Mouse (Mus musculus) heart, embryonic 10.5 days (tissue): ENCODE measurements around the gene Arid5b. TPM values are rescaled to one million over a fixed set of nuclear protein-coding genes. Genes with fewer than 3 reads are reported as not detected.

Experiments used
- DNase-seq: peaks from one replicate; pipeline ENCODE4 v3.0.0-alpha.2; 2017; ENCODE audit warnings: low spot score
- H3K27ac ChIP-seq: fragments of 300-500 bp; sonication (generic); 2 replicates; pipeline ENCODE4 v1.5.1; 2016; ENCODE audit warnings: mild to moderate bottlenecking
- H3K27me3 ChIP-seq: fragments of 300-500 bp; sonication (generic); 2 replicates; pipeline ENCODE4 v1.6.1; 2016; ENCODE audit warnings: mild to moderate bottlenecking; ENCODE audit not compliant: poor library complexity, insufficient read depth, severe bottlenecking
- H3K36me3 ChIP-seq: fragments of 300-500 bp; sonication (generic); 2 replicates; pipeline ENCODE4 v1.6.1; 2016; ENCODE audit warnings: mild to moderate bottlenecking, moderate library complexity
- H3K4me1 ChIP-seq: fragments of 300-500 bp; sonication (generic); 2 replicates; pipeline ENCODE4 v1.6.1; 2016; ENCODE audit warnings: mild to moderate bottlenecking
- H3K4me3 ChIP-seq: fragments of 300-500 bp; sonication (generic); 2 replicates; pipeline ENCODE4 v1.5.1; 2016; ENCODE audit warnings: mild to moderate bottlenecking, moderate library complexity
- H3K9me3 ChIP-seq: fragments of 300-500 bp; sonication (generic); 2 replicates; pipeline ENCODE4 v1.6.1; 2016; ENCODE audit warnings: mild to moderate bottlenecking, moderate library complexity
- WGBS: fragments of 180-500 bp; shearing (Covaris S2); methylation state at CpG from one replicate; pipeline ENCODE4 v1.1.7; 2016; 5-methylcytosine and 5-hydroxymethylcytosine counted together
- polyA plus RNA-seq: library from polyadenylated mRNA; unstranded; fragments of >200 nt; fragmentation: Nextera tagmentation; extraction: Ambion mirVana; gene quantifications from 2 replicates; pipeline ENCODE4 v1.2.1, GENCODE M21; 2016

Arid5b gene
- polyA plus RNA-seq, 1 experiment from 2014 or later = 18.2 TPM

DNA sequence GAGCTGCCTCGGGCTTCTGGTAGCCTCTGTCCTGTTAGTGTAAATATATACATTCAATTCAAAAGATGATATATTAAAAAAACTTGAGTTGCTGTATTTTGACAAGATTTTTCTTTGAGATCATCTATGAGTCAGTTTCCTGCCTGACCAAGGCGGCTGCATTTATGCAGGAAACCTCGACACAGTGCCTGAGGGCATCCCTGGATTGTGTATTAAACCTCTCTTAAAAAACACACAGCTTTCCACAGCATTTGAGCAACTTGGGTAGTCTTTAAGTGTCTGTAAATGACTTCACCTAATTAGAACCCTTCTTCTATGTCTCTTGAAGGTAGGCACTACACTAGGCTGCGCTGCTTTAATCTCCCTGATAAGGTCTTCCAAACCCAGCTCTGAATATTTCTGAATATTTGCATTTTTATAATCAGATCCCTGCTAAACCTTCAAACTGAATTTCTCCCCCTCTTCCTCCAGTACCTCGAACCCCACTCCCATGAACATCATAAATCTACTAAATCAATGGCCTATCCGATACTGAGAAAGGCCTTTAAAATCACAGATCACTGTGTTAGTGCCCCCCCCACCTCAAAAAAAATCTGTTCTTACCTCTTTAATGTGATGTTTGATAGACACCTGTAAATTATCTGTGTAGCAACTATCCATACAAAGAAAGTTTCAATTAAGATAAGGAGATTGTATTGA lies 2.7 kb upstream of the Arid5b start:
- 43% methylated on average over 6 of the region's 6 CpGs for WGBS
- Histone ChIP-seq H3K27me3 (no peaks in the 10 kb centered on the region), H3K27ac (0 out of 2 replicates have a peak overlapping the region, but pooled peaks have one; percentile 38), H3K4me1 (peaks cover 10% of the 10 kb centered on the region; the same call in 1 of the 2 replicates), H3K36me3 (no peaks in the 10 kb centered on the region), H3K4me3 (no peak overlapping the region), H3K9me3 (no peaks in the 10 kb centered on the region)
- DNase-seq = no peak

DNA sequence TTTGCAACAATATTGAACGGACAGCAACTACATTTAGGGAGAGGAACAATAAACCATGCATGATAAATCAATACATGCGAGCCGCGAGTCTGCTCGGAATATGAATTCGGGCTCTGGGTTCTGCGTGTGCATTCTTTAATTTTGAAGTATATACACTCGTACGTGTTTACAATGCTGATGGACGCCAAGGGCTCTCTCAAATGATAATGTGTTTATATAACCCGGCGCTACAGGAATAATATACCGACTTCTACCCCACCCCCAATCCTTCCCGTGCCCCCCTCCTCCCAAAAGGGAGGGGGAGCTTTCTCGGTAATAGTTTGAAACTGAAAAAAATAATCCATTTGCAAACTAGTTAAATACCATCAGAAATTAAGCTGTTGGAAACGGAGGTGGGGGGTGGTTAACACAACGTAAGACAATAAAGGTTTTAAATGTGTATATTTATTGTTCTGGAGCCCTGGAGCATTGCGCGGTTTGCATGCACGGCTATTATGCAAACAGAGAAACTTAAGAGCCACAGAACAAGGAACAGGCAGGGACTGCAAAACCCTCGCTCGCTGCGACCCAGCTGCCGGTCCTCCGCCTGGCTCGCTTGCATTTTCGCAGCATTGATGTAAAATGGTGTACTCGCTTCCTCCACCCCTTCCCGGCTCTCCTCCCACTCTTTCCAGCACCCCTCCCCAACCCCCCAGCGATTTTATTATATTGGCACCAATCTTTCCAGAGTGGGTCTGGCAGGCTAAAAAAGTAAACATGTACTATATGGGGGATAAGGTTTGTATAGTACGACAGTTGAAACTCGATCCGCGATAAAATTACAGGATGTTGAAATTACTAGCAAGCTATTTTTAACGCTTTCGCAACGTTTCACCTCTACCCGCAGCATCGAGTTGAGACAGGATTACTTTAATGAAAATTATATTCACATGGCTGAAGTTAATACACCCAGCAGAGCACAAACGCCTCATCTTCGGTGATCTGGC lies 1.3 kb upstream of the Arid5b start:
- WGBS = under 1% methylated on average over 41 of the region's 41 CpGs
- peak overlapping the region; percentile 88 for H3K27ac ChIP-seq
- peak; percentile 81 for DNase-seq
- no peaks in the 10 kb centered on the region for H3K27me3 ChIP-seq
- H3K4me3 ChIP-seq = peak overlapping the region; percentile 64
- no peaks in the 10 kb centered on the region for H3K9me3 ChIP-seq
- no peaks in the 10 kb centered on the region for H3K36me3 ChIP-seq
- peaks cover 16% of the 10 kb centered on the region; the same call in 1 of the 2 replicates for H3K4me1 ChIP-seq

DNA sequence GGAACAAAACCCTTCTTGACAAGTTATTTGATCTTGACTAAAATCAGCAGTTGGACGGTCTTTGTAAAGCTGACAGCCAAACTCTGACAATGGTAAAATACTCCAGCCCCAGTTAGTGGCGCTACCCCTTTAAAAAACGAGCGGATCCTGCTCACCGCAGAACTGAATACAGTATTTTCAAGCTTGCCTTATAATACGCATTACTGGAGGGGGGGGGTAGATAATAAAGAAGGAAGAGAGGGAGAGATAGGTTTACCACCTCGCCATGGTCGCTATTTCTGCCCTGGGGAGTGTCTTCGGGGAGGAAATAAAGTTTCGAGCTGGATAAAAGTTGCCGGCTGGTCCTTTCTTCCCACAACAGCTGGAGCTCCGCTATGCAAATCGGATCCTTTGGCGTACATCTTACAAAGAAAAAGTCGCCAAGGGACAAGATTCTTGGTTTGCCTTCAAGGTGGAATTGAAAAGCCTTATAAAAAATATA lies 829 bp downstream of the Arid5b start:
- no peaks in the 10 kb centered on the region for H3K27me3 ChIP-seq
- H3K36me3 ChIP-seq = peaks cover 5% of the 10 kb centered on the region
- no peaks in the 10 kb centered on the region for H3K9me3 ChIP-seq
- no peak for DNase-seq
- WGBS = under 1% methylated on average over 15 of the region's 15 CpGs
- H3K4me3 ChIP-seq = peak overlapping the region; percentile 64
- H3K27ac ChIP-seq = peak overlapping the region; percentile 88
- H3K4me1 ChIP-seq = peaks cover 13% of the 10 kb centered on the region; the same call in 1 of the 2 replicates

DNA sequence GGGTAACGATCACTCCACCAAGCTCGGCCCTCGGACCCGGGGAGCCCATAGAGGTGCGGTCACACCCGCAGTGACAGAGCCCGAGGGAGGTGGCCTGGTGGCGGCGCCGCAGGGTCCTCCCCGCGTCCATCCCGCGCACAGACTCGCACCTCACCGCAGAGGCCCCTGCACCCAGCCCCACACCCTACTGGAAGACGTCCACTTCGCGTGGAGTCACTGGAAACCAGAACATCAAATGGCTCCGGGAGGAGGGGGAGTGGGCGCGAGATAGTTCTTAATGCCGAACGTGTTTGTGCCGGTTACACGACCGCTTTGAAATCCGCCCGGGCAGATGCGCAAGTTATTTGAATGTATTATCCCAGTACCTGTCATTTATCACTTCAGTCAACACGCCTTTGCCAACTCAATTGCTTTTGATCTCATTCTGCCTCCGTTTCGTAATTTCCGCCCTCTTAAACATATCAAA lies 1.5 kb downstream of the Arid5b start:
- Histone ChIP-seq H3K9me3 (no peaks in the 10 kb centered on the region), H3K36me3 (peaks cover 5% of the 10 kb centered on the region), H3K4me3 (peak overlapping the region; percentile 64), H3K27me3 (no peaks in the 10 kb centered on the region), H3K4me1 (peaks cover 8% of the 10 kb centered on the region; the same call in 1 of the 2 replicates), H3K27ac (peak overlapping the region; percentile 88)
- DNase-seq = peak; percentile 81
- under 1% methylated on average over 30 of the region's 34 CpGs for WGBS

DNA sequence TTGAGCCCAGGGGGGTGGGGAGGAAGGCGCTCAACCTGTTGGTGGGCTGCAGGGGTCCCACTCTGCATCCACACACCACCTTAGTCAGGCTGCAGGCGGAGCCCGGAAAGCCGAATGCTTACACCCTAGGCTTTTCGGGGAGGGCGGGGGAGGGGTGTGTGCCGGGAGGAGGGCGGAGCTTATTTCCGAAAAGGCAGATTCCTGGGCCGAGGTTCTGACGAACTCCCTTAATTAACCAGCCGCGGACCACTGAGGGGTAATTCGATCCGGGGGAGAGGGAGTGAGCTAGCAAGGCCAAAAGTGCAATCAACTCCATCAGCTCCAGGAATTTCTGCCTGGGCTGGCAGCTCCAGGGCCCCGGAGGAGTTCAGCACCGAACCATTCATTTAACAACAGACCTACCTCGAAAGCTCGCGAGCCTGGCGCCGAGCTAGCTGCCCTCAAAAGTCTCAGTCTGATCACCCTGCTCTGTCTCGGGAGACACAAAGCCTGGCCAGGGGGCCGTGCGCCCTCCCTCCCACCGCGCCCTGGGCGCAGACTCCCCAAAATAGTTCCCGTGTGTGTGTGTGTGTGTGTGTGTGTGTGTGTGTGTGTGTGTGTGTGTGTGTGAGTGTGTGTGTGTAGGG lies 2.1 kb downstream of the Arid5b start:
- DNase-seq = peak; percentile 91
- under 1% methylated on average over 29 of the region's 29 CpGs for WGBS
- Histone ChIP-seq H3K36me3 (peaks cover 5% of the 10 kb centered on the region), H3K4me1 (peaks cover 8% of the 10 kb centered on the region; the same call in 1 of the 2 replicates), H3K9me3 (no peaks in the 10 kb centered on the region), H3K27me3 (no peaks in the 10 kb centered on the region), H3K4me3 (peak overlapping the region; percentile 64), H3K27ac (peak overlapping the region; percentile 88)

DNA sequence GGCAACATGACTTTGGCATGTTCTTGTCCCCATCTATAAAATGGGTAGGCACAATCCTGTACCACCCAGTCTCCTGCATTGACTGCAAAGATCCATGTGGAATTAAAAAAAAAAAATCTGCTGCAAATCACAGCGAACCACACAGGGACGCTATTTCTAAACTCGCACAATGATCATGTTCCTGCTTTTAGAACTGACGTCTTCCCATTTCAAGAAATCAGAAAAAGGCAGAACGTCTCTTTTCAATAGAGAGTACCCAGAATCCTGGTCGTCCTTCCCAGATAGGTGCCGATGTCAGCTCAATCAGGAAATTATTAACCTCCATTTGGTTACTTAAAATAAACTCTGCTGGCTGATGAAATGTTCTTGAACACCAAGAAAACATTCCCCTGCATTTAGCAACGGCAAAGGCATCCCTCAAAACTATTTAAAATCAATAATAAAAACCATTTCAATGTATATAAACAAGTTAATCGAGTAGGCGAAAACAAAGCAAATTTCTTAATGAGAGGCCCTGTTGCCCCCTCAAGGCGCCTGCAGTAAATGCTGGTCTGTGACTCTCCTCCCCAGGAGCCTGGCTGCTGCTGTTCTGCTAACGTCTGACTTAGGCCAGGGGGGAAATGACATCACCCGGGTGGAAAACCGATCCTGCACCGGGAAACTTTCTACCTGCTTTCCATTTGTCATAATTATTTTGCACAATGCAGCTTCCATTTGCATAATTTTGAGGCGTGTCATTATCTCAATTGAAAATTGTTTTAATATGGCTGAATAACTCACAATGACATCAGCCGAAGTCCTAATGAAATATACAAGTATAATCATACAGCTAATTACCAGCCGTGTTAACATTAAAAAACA lies 3.4 kb downstream of the Arid5b start:
- Histone ChIP-seq H3K4me3 (peak overlapping the region; percentile 6; the same call in 1 of the 2 replicates), H3K27me3 (no peaks in the 10 kb centered on the region), H3K9me3 (no peaks in the 10 kb centered on the region), H3K36me3 (peaks cover 14% of the 10 kb centered on the region), H3K27ac (no peak overlapping the region), H3K4me1 (peaks cover 8% of the 10 kb centered on the region; the same call in 1 of the 2 replicates)
- peak; percentile 78 for DNase-seq
- 28% methylated on average over 18 of the region's 18 CpGs for WGBS

DNA sequence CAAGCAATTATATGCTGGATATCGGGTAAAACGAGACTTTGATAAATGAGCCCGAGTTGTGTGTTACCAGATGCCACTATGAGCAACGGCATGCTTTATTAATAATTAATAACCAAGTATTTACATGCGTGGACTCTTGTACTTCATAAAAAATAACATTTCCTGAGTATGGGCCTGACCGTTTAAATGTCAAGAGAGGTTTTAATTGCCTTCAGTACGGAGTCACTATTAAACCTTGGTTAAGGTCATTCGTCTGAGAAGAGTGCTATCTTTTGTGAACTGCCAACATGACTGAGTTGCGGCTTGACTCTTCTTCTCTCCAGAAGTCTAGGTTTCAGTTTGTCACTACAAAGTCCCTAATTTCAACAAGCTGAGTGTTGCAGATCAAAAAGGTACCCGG lies 8.8 kb downstream of the Arid5b start:
- Histone ChIP-seq H3K36me3 (peaks cover 21% of the 10 kb centered on the region), H3K9me3 (no peaks in the 10 kb centered on the region), H3K27ac (no peak overlapping the region), H3K4me3 (no peak overlapping the region), H3K4me1 (no peaks in the 10 kb centered on the region), H3K27me3 (no peaks in the 10 kb centered on the region)
- no peak for DNase-seq
- 89% methylated on average over 10 of the region's 10 CpGs for WGBS

DNA sequence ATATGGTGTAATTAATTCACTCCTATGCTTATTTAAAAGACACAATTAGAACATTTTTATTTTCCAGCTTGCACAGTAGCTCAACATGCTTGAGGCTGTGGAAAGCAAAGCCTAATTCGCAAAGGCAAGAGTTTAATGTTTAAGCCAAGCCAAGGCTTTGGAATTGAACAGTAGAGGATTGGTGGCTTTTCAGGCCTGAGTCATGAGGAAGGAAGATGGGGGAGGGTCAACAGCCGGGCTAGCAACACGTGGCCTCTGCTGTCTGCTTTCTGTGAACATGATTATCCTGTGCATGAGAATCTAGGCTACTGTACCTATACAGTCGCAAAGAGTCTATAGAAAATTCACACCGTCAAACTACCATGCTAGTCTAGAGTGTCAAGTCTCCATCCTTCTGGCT lies 9.9 kb downstream of the Arid5b start:
- H3K4me1 ChIP-seq = no peaks in the 10 kb centered on the region
- H3K9me3 ChIP-seq = no peaks in the 10 kb centered on the region
- no peak for DNase-seq
- no peak overlapping the region for H3K4me3 ChIP-seq
- H3K27me3 ChIP-seq = no peaks in the 10 kb centered on the region
- no peak overlapping the region for H3K27ac ChIP-seq
- H3K36me3 ChIP-seq = peaks cover 24% of the 10 kb centered on the region
- WGBS = 69% methylated on average over 5 of the region's 5 CpGs

DNA sequence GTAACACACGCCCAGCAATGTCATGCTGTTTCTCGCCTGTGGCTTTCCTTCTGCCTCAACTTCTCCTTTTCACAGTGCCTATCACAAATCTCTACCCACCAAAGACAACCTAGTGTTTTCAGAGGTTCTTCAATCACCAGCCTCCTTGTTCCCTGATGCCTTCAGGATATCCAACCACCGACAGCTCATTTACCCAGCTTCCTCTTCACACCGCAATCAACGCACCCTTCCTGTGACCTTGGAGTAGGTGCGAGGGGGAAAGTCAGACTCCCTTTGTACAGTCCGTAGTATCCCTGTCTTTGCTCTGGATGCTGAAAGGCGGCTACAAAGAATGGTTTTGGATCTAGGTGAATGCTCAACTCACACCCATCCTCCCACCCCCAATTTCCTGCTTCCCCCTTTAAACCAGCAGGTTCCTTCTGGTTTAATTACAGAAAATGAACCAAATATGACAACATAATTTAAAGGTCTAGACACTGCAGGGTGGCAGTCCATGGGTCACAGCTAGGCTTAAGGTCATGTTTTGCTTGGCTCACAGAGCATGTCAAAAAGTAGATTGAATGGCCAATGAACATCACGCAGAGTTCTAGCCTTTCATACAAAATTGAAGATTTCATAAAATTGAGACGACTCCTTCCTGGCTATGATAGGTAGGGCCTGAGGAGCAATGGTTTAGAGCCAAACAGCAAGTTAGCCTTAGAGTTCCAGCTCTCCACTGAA lies 14.4 kb downstream of the Arid5b start:
- Histone ChIP-seq H3K36me3 (peaks cover 11% of the 10 kb centered on the region; the same call in 1 of the 2 replicates), H3K27me3 (no peaks in the 10 kb centered on the region), H3K4me1 (no peaks in the 10 kb centered on the region), H3K27ac (no peak overlapping the region), H3K4me3 (no peak overlapping the region), H3K9me3 (no peaks in the 10 kb centered on the region)
- 79% methylated on average over 10 of the region's 10 CpGs for WGBS
- no peak for DNase-seq

DNA sequence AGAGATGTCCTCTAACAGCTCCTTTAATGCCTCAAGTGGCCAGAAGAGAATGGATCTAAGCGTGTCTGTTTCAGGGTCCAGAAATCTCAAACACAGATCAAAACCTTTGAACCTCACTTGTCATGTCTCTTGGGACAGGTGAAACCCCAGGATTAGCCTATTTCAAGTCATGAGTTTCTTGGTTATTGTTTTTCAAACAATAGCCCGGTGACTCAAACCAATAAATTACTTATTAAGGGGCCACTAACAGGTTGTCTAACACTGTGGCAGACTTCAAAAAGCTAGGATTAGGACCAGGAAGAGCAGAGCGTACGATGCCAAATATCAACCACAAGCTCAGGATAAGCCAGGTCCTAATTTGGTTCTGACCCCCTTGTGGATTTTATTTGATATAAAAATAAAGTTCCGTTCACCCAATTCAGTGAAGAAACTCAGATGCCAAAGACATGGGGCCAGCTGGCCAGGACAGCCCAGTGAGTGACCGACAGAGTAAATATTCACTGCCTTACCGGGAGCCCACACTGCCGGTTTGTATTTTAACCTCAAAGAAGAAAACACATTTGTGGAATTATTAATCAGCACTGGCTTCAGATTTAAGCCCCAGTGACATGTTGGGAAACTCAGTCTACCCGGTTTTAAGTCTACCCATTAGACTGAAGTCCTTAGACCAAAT lies 15.1 kb downstream of the Arid5b start:
- 91% methylated on average over 9 of the region's 9 CpGs for WGBS
- peaks cover 11% of the 10 kb centered on the region; the same call in 1 of the 2 replicates for H3K36me3 ChIP-seq

DNA sequence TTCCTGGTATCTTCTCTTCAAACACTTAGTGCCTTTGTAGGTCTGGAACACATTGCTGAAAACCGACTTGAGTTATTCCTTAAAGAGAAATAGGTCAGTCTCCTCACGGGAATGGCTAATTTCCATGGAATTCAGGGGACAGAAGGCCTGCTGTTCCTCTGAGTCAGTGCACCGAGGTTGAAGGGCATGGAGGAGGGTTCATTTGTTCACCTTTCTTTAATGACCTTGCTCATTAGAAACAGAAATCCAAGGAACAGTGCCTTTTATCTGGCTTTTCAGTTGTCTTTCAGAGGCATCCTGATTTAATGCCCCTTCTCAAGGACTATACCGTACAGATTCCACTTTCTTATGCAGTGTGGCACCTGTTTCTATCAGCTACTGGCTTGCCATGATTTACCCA lies 18.9 kb downstream of the Arid5b start:
- Histone ChIP-seq H3K4me1 (no peaks in the 10 kb centered on the region), H3K27me3 (no peaks in the 10 kb centered on the region), H3K27ac (no peak overlapping the region), H3K9me3 (no peaks in the 10 kb centered on the region), H3K4me3 (no peak overlapping the region), H3K36me3 (peaks cover under 1% of the 10 kb centered on the region; the same call in 1 of the 2 replicates)
- no peak for DNase-seq
- 69% methylated on average over 4 of the region's 4 CpGs for WGBS

More for the DNA sequence above, 15.1 kb downstream of the Arid5b start:
- no peak for DNase-seq
- H3K27me3 ChIP-seq = no peaks in the 10 kb centered on the region
- H3K27ac ChIP-seq = no peak overlapping the region
- no peaks in the 10 kb centered on the region for H3K9me3 ChIP-seq
- H3K4me1 ChIP-seq = no peaks in the 10 kb centered on the region
- H3K4me3 ChIP-seq = no peak overlapping the region
